Mouse (Mus musculus): ENCODE data around the gene Ppp1r1c.

The Ppp1r1c gene

DNA sequence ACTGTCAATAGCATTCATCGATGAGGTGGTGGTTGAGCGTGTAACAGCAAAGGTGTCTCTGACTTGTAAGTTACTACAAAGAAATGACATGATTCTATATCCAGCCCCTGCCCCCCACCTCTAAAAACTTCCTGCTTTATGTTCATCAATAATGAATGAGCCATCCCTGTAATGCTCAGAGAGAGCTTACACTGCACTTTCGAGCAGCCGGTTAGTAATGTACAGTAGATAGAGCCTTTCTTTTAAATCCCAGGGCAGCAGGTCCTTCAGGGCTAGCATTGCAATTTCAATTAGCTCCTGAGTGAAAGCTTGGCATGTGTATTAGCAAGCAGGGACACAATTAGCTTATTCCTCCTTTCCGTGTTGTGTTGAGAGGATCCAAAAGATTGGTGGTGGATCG lies at the start of gene Ppp1r1c:
Gene Ppp1r1c, plus strand, starts transcription at position 206 of the 400 bp plus-strand sequence.
- in situ Hi-C loops (cut with MboI; ENCODE audit: unreplicated experiment in 2 of 2) = no loop called here

DNA sequence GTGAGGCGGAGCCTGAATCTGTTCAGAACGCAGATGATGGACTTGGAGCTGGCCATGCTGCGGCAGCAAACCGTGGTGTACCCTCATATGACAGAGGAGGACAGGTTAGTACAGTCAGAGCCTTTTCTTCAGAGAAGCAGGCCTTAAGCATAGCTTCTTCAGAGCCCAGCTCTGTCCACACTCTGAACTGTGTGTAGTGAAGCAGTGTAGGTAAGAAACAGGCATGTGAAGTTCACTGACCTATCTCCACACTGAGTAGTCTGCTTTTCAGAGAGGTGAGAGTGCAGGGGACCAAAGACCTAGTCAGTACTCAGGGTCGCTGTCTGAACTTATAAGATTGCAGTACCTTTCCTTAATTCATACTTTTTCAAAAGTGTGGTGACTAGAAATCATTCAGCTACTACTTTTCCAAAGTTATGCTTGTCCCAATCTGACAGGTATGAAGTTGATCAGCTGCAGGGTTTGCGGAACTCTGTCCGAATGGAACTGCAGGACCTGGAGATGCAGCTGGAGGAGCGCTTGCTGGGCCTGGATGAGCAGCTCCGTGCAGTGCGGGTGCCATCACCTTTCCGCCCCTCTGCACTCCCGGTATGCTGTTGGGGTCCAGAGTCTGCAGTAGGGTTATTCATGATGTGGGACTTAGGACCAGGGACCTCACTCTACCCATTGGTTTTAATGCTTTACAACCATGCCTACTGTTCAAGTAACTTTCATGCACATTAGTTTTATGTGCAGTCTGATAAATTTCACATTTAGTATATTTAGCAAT lies 47.0 kb upstream of the Ppp1r1c start:
- in situ Hi-C loops (cut with MboI; ENCODE audit: unreplicated experiment in 2 of 2) = loop anchor here (25.0 kb wide), 2 partner anchors 348 to 373 kb away; no protein-coding TSS in a partner anchor

DNA sequence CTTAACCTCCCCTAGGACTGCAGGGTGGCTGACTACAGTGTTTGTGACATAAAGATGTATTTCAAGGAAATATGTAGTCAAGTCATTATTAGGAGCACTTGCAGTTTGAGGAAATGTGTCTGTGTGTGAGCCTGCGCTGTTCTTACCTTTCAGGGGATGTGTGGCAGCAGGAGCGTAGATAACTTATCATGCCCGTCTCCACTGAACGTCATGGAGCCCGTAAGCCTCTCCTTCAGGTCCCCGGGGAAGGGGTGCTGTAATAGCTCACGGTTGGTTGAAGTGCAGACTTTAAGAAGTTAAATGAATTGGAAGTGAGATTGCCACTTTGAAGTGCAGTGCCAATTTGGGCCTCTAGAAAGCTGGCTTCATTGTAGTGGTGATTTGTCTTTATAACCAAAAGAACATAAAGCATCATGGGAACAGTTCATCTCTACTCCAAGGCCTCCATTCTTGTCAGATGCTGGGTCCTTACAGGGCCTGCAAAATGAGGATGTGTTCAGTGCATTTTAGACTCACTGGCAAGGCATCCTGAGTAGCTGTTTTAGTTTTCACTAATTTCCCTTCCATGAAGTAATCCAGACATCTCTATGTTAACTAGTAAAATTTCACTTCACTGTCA lies 46.0 kb upstream of the Ppp1r1c start:
- in situ Hi-C loops (cut with MboI; ENCODE audit: unreplicated experiment in 2 of 2) = loop anchor here (25.0 kb wide), 2 partner anchors 349 to 374 kb away; no protein-coding TSS in a partner anchor

- in situ Hi-C loops (cut with MboI; ENCODE audit: unreplicated experiment in 2 of 2) = loop anchor here (25.0 kb wide), 2 partner anchors 352 to 377 kb away; no protein-coding TSS in a partner anchor
These were observed 42.9 kb upstream of the Ppp1r1c start for GRCm38 (mm10) chr2:79664532-79665286.

DNA sequence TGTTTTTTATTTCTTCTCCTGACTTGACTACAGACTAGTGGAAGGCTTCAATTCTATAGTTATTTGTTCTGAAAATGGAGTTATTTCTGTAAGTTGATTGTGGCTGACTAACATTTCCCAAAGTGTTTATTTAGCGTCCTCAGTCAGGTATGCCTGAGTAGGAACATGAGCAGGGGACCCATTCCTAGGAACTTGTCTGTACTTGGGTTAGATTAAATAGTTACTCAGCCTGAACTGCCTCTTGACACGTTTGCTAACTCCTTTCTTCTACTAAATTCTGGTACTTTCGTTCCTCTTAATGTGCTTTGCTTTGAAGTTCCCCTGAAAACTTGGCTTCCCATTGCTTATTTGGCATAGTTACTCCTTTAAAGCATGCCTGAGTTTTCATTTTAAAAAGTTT lies 42.1 kb upstream of the Ppp1r1c start:
- in situ Hi-C loops (cut with MboI; ENCODE audit: unreplicated experiment in 2 of 2) = loop anchor here (25.0 kb wide), 2 partner anchors 353 to 378 kb away; no protein-coding TSS in a partner anchor

DNA sequence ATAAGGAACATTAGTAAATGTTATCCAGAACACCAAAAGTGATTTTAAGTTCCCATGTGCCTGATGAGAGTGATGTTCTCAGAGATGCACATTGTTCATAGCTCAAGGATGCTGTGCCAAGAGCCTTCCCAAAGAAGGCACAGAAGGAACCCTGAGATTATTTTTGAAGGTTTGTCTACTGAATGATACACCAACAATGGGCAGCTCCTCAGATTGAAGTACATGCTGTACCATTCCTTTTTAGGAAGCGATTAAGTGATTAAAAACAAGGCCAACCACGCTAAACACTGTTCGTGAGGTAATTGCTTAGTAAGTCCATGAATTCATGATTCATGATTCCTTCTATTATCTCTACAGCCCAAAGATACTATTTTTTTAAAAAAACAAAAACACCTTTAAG lies 32.3 kb upstream of the Ppp1r1c start:
- in situ Hi-C loops (cut with MboI; ENCODE audit: unreplicated experiment in 2 of 2) = no loop called here

DNA sequence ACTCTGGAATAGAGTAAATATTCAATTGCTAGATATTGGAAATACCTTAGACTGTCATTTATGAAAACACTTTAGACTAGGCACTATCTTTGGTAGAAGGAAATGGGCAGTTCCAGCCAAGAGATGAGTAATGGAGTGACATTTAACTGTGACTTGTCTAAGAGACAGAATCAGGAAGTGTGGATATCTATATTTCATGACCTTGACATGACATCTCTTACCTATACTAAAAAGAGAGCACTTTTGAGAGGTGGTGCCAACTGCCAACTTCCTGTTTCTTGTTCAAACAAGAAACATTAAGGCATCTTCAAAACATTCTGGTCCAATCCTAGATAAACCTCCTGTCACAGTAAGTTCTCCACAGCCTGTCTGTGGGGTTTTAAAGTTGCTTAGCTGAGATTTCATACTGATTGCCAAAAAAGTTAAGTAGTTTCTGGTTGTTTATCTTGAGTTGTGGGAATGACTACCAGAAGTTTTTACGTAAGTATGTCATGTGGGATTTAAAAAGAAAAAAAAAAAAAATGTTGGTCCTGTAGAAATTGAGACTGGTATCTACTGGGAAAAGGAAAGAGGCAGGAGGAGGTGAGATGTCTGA lies 29.8 kb upstream of the Ppp1r1c start:
- in situ Hi-C loops (cut with MboI; ENCODE audit: unreplicated experiment in 2 of 2) = no loop called here

DNA sequence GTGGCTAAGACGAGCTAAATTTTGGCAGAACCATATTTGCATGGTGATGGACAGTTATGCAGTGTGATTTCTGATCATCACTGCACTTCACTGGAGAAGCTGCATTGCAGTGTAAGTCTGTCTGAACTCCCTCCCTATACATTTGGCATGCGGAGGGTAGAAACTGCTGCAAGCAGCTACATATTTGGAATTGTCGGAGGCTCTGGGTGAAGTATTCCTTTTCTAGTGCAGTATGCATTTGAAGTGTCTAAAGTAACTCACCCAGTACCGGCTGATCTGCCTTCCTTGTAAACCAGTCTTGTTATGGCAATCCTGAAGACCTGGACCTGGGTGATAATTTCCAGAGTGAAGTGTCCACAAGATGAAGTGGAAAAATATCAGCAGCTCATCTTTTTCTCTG lies 25.9 kb upstream of the Ppp1r1c start:
- in situ Hi-C loops (cut with MboI; ENCODE audit: unreplicated experiment in 2 of 2) = no loop called here

- in situ Hi-C loops (cut with MboI; ENCODE audit: unreplicated experiment in 2 of 2) = no loop called here
These were observed 24.3 kb upstream of the Ppp1r1c start for GRCm38 (mm10) chr2:79683258-79683657.

GRCm38 (mm10) chr2:79690838-79691237 lies 16.7 kb upstream of the Ppp1r1c start:
- in situ Hi-C loops (cut with MboI; ENCODE audit: unreplicated experiment in 2 of 2) = no loop called here

- in situ Hi-C loops (cut with MboI; ENCODE audit: unreplicated experiment in 2 of 2) = no loop called here
These were observed 12.4 kb upstream of the Ppp1r1c start for GRCm38 (mm10) chr2:79695190-79695589.

GRCm38 (mm10) chr2:79695939-79696338 lies 11.6 kb upstream of the Ppp1r1c start:
- in situ Hi-C loops (cut with MboI; ENCODE audit: unreplicated experiment in 2 of 2) = no loop called here

DNA sequence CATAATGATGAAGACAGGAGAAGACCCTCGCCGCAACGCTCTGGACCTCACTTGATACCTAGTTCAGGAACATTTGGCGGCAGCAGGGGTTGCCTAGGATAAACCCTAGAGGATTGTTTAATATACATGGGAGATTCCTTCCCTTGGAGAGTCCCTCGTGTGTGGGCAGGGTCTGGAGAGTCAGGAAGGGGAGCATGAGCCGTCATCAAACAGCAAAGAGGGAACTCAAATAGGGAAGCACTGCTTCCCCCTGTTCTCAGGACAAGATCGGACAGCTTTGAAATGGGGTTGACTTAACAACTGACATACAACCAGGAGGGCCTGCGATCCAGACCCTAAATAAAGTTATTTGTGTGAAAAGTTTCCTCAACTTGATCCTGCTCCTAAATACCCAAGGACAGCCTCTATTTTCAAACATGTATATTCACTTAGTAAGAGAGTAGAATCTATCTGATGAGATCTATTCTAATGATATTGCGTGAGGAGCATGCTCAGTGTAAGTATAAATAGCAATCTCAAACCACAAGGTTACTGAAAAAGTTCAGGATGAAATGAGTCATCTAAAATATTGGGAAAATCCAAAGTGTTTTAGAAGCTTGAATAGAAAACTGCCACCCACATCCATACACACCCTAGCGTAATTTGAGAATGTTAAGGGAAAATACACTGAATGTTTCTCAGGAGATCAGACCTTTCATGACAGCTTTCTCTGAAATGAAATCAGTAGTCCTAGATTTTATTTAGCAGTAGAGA lies 10.9 kb upstream of the Ppp1r1c start:
- in situ Hi-C loops (cut with MboI; ENCODE audit: unreplicated experiment in 2 of 2) = no loop called here

GRCm38 (mm10) chr2:79698166-79698565 lies 9.4 kb upstream of the Ppp1r1c start:
- in situ Hi-C loops (cut with MboI; ENCODE audit: unreplicated experiment in 2 of 2) = no loop called here

DNA sequence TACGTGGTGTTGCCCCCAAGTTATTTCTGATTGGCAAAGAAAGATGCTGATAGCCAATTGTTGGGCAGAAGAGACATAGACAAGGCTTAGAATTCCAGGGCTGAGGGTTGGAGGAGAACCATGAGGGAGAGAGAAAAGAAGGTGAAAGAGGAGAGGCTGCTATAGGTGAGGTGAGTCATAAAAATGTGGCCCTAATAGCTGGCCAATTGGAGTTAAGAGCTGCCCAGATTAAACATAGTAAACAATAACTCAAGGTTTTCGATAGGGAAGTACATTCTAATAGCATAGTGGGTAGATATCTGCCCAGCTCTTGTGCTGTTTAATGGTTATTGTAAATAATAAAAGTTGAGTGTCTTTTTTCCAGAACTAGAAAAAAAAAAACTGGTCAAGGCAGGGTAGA lies 2.8 kb upstream of the Ppp1r1c start:
- in situ Hi-C loops (cut with MboI; ENCODE audit: unreplicated experiment in 2 of 2) = no loop called here

DNA sequence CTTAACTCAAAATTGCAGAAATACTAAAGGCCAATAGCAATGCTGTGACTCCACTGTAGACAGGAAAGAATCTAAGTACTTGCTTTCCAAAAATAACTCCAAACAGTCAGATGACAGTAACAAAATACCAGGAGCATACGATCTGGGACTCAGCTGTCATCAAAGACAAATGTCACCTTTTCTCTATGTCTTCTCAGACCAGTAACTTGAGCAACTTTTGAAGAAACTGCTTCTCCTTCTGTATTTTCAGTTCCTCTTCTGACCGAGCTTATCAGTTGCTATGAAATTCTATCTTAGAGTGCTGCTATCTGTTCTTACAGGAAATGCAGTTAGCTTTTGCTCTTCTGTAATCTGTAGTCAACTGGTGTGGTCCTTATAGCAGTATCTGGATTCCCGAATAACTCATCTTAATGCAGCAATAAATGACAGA lies 6.1 kb downstream of the Ppp1r1c start:
- in situ Hi-C loops (cut with MboI; ENCODE audit: unreplicated experiment in 2 of 2) = no loop called here

- in situ Hi-C loops (cut with MboI; ENCODE audit: unreplicated experiment in 2 of 2) = no loop called here
These were observed 7.2 kb downstream of the Ppp1r1c start for GRCm38 (mm10) chr2:79714745-79715144.

GRCm38 (mm10) chr2:79715925-79716324 lies 8.3 kb downstream of the Ppp1r1c start:
- in situ Hi-C loops (cut with MboI; ENCODE audit: unreplicated experiment in 2 of 2) = no loop called here

DNA sequence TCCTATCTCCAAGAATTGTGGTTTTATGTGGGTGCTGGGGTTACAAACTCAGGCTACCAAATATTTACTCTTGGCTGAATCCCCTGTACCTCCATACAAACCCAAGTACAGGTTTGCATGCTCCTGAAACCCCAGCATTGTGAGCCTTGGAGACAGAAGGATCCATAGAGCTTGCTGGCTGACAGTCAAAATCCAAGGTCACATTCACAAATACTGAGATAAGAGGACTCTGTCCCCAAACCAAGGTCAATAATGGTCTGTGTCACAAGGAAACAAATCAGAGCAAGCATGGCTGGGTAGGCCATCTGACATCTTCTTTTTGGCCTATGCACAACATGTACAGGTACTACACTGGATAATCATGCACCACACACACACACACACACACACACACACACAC lies 10.3 kb downstream of the Ppp1r1c start:
- in situ Hi-C loops (cut with MboI; ENCODE audit: unreplicated experiment in 2 of 2) = no loop called here

DNA sequence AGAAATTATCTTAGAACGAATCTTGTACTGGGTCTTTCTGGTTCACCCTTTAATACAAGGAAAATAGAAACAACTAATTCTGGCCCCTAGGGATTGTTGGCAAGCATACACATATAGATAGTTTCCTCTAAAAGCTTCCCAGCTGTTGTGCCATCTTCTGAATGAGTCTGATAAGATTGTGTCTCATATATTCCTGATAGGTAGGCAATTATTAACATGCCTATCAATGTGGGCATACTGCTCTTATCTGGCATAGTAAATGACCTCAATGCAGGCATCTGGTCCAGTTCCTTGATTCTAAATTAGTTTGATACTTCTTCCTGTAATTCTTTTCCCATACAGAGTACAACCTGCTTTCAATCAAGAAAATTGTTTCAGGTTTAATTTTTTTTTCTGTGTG lies 14.8 kb downstream of the Ppp1r1c start:
- in situ Hi-C loops (cut with MboI; ENCODE audit: unreplicated experiment in 2 of 2) = no loop called here

Measured in v-Abl transformed pro-B cells (cell line).